Mouse (Mus musculus) ES-E14 (cell line): ENCODE measurements at regions not wholly inside any gene's neighbourhood (a gene's known extent, or its start where the extent isn't known, plus 50 kb on each side); places are given as distances from the start of the nearest gene placed in this dataset.

Source experiments
- CHD2 ChIP-seq: IDR thresholded peaks from 2 replicates; pipeline ENCODE4 v1.6.1; 2014; ENCODE audit warnings: mild to moderate bottlenecking, low read depth, low read length, inconsistent platforms
- HCFC1 ChIP-seq: IDR thresholded peaks from 2 replicates; pipeline ENCODE4 v1.6.1; 2012; ENCODE audit warnings: low read length, inconsistent platforms, borderline replicate concordance; ENCODE audit not compliant: insufficient read depth
- MAFK ChIP-seq: IDR thresholded peaks from 2 replicates; pipeline ENCODE4 v1.6.1; 2014; ENCODE audit warnings: mild to moderate bottlenecking, low read depth, low read length, inconsistent platforms; ENCODE audit not compliant: insufficient read depth
- ZC3H11A ChIP-seq: IDR thresholded peaks from 2 replicates; pipeline ENCODE4 v1.6.1; 2012; ENCODE audit warnings: low read depth, mild to moderate bottlenecking, inconsistent platforms, low read length, borderline replicate concordance

DNA sequence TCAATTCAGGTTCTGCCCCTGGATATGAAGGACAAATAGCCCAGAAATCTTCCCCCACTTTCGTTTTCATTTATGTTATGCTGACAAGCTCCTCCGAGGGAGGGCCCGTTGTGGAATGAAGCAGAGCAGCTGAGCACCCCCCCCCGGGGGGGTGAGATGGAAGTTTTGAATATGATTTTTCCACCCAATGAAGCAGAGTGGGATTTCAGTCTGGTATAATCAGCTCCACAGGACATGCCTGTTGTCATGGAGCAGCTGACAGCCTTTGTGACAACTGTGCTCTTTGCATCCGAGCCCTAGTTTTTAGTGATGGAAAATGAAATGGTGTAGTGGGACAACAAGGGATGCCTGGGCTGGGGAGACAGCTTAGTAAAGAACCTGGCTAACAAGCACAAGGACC is 52.4 kb upstream of the 2410004P03Rik start:
- TF ChIP-seq CHD2 (no peak), MAFK (no peak), HCFC1 (no peak), ZC3H11A (no peak)
